Mouse (Mus musculus): ENCODE data around the gene Pappa2.

- TF ChIP-seq GATA1 (IDR thresholded peaks at IDR 0.05; ENCODE audit: borderline replicate concordance, low read length) = no peak
- TF ChIP-seq FLI1 (IDR thresholded peaks at IDR 0.05; ENCODE audit: low read length) = no peak
Measured at GRCm38 (mm10) chr1:158697423-158697822, 282.9 kb downstream of the Pappa2 start.

Data from megakaryocyte, embryonic 14.5 days (primary cell).